Mouse (Mus musculus) adrenal gland, postnatal 14 days (tissue): ENCODE data around the gene Bcl11a. TPM values are rescaled to one million over a fixed set of nuclear protein-coding genes. Genes with fewer than 3 reads are reported as not detected.
A peak's percentile ranks its signal among the peaks of the same experiment; 100 is the strongest.

Source experiments
- DNase-seq: peaks from one replicate; pipeline ENCODE4 v3.0.0; 2021; ENCODE audit warnings: mixed read lengths
- total RNA-seq: library from RNA; stranded (reverse); gene quantifications from 2 replicates; pipeline ENCODE4 v1.2.3, GENCODE M21; 2021

Gene Bcl11a
- total RNA-seq, 1 experiment from 2014 or later = 5.1 TPM

GRCm38 (mm10) chr11:24079392-24080391, 1.8 kb downstream of the Bcl11a start:
- peak; percentile 51 for DNase-seq

- peak; percentile 58 for DNase-seq
Measured at GRCm38 (mm10) chr11:24080541-24080940, 2.7 kb downstream of the Bcl11a start.

- peak; percentile 79 for DNase-seq
Measured at GRCm38 (mm10) chr11:24081016-24081686, 3.3 kb downstream of the Bcl11a start.

GRCm38 (mm10) chr11:24081687-24082384, 4.0 kb downstream of the Bcl11a start:
- peak; percentile 71 for DNase-seq

GRCm38 (mm10) chr11:24082385-24083075, 4.7 kb downstream of the Bcl11a start:
- DNase-seq = no peak

GRCm38 (mm10) chr11:24083076-24083405, 5.2 kb downstream of the Bcl11a start:
- DNase-seq = no peak

GRCm38 (mm10) chr11:24083423-24083822, 5.6 kb downstream of the Bcl11a start:
- DNase-seq = no peak

- no peak for DNase-seq
Measured at GRCm38 (mm10) chr11:24084077-24084476, 6.2 kb downstream of the Bcl11a start.

GRCm38 (mm10) chr11:24084590-24084989, 6.7 kb downstream of the Bcl11a start:
- DNase-seq = no peak

- DNase-seq = peak; percentile 46
Measured at GRCm38 (mm10) chr11:24085986-24086385, 8.1 kb downstream of the Bcl11a start.

- no peak for DNase-seq
Measured at GRCm38 (mm10) chr11:24087069-24087468, 9.2 kb downstream of the Bcl11a start.

- DNase-seq = no peak
Measured at GRCm38 (mm10) chr11:24090443-24090842, 12.6 kb downstream of the Bcl11a start.

- DNase-seq = no peak
Measured at GRCm38 (mm10) chr11:24091393-24092080, 13.7 kb downstream of the Bcl11a start.

- no peak for DNase-seq
Measured at GRCm38 (mm10) chr11:24092618-24093017, 14.8 kb downstream of the Bcl11a start.

GRCm38 (mm10) chr11:24094086-24094487, 16.2 kb downstream of the Bcl11a start:
- no peak for DNase-seq

GRCm38 (mm10) chr11:24095236-24095635, 17.4 kb downstream of the Bcl11a start:
- DNase-seq = no peak

GRCm38 (mm10) chr11:24095656-24096353, 17.9 kb downstream of the Bcl11a start:
- DNase-seq = no peak

GRCm38 (mm10) chr11:24096483-24096882, 18.6 kb downstream of the Bcl11a start:
- no peak for DNase-seq

- no peak for DNase-seq
Measured at GRCm38 (mm10) chr11:24097026-24097425, 19.2 kb downstream of the Bcl11a start.

GRCm38 (mm10) chr11:24098069-24098468, 20.2 kb downstream of the Bcl11a start:
- DNase-seq = no peak

- no peak for DNase-seq
Measured at GRCm38 (mm10) chr11:24098662-24099061, 20.8 kb downstream of the Bcl11a start.
